13 mouse cellular contexts compared by ENCODE assay signal in genomic region chr17:35874721-35875120, GRCm38 (mm10). TPM values are rescaled to one million over a fixed set of nuclear protein-coding genes. Genes with fewer than 3 reads are reported as not detected.
DNase-seq lines count a peak whose midpoint lies in the region; ATAC-seq and TF ChIP-seq lines count a peak whose summit lies in the region.
"Had no signal": no experiment of that assay in that cellular context is flagged by ENCODE, and none has a peak within 500 bp of the region (broad histone marks: within the 10 kb centered on the region; RNA-seq: fewer than 3 reads in every experiment).

No protein-coding gene starts in this region.

- no peaks in the 10 kb centered on the region for H3K9me3 ChIP-seq in kidney, embryonic 15.5 days (replicated peaks)
- H3K9me3 ChIP-seq in embryonic facial prominence, embryonic 10.5 days: peaks cover 5% of the 10 kb centered on the region
- H3K9me3 ChIP-seq: heart, embryonic 15.5 days had no signal

- no peak overlapping the region for H3K4me2 ChIP-seq in kidney, embryonic 15.5 days
- H3K4me2 ChIP-seq: heart, embryonic 15.5 days; hindbrain, embryonic 15.5 days had no signal

- H3K4me1 ChIP-seq in kidney, adult 2 months (ENCODE audit: control insufficient read depth, insufficient read depth, low read length): no peaks in the 10 kb centered on the region; the same call in 1 of the 2 replicates
- peaks cover 29% of the 10 kb centered on the region for H3K4me1 ChIP-seq in kidney, embryonic 15.5 days
- H3K4me1 ChIP-seq in embryonic facial prominence, embryonic 10.5 days: peaks cover 31% of the 10 kb centered on the region

- TF ChIP-seq CTCF in kidney, adult 2 months (conservative IDR thresholded peaks at IDR 0.05; ENCODE audit: insufficient read depth, insufficient read length, low read depth, low read length): no peak

- peak overlapping the region; percentile 31; the same call in 1 of the 2 replicates for H3K27ac ChIP-seq in kidney, adult 2 months (ENCODE audit: insufficient read depth, low read depth, low read length)
- H3K27ac ChIP-seq in kidney, embryonic 15.5 days: no peak overlapping the region
- H3K27ac ChIP-seq in embryonic facial prominence, embryonic 10.5 days (replicated peaks): no peak overlapping the region
- H3K27ac ChIP-seq: forebrain, embryonic 10.5 days; heart, embryonic 15.5 days; hindbrain, embryonic 15.5 days; liver, embryonic 14.5 days had no signal

- intact Hi-C loops in left cerebral cortex, postnatal 25 days (cut with DNase I): loop anchor here (5.0 kb wide), 1 partner anchor 137 kb away; no protein-coding TSS in a partner anchor

- no peak for TF ChIP-seq POLR2A in kidney, adult 2 months (IDR thresholded peaks at IDR 0.05; ENCODE audit: low read depth, low read length)

- no peak overlapping the region for H3K4me3 ChIP-seq in kidney, adult 2 months (ENCODE audit: insufficient read depth, low read depth, low read length)
- no peak overlapping the region for H3K4me3 ChIP-seq in kidney, embryonic 15.5 days (replicated peaks)
- no peak overlapping the region; the same call in 1 of the 2 replicates for H3K4me3 ChIP-seq in embryonic facial prominence, embryonic 10.5 days
- H3K4me3 ChIP-seq: forebrain, embryonic 10.5 days; heart, embryonic 15.5 days had no signal

- H3K36me3 ChIP-seq in kidney, adult 2 months (ENCODE audit: control insufficient read depth, insufficient read depth, low read length): no peaks in the 10 kb centered on the region
- H3K36me3 ChIP-seq in kidney, embryonic 15.5 days: peaks cover 37% of the 10 kb centered on the region
- H3K36me3 ChIP-seq in embryonic facial prominence, embryonic 10.5 days (replicated peaks): peaks cover 72% of the 10 kb centered on the region

- 84% methylated on average over 6 of the region's 6 CpGs for WGBS in kidney, adult 2 months
- WGBS in kidney, embryonic 15.5 days: 79% methylated on average over 6 of the region's 6 CpGs
- WGBS in embryonic facial prominence, embryonic 10.5 days: 89% methylated on average over 6 of the region's 6 CpGs

- peak; percentile 58 for DNase-seq in cerebellum, adult 9-11 months
- peak; percentile 73 for DNase-seq in kidney, adult 2 months
- DNase-seq in MN1 (ENCODE audit: low spot score): peak; percentile 45
- peak; percentile 39 to 82 for DNase-seq in left cerebral cortex, postnatal 25 days (ENCODE audit: low spot score in 2 of 2)
- no peak for DNase-seq in embryonic facial prominence, embryonic 10.5 days (ENCODE audit: low spot score)
- no peak for DNase-seq in thymus, postnatal 0 days (ENCODE audit: low spot score)
- DNase-seq: adrenal gland, postnatal 10 days had no signal

- H3K9ac ChIP-seq in kidney, embryonic 15.5 days: no peak overlapping the region
- H3K9ac ChIP-seq: heart, embryonic 15.5 days; hindbrain, embryonic 15.5 days; liver, embryonic 14.5 days had no signal

- no peaks in the 10 kb centered on the region for H3K27me3 ChIP-seq in kidney, adult 2 months (replicated peaks; ENCODE audit: control insufficient read depth, insufficient read depth, low read length)
- H3K27me3 ChIP-seq in kidney, embryonic 15.5 days: no peaks in the 10 kb centered on the region
- no peaks in the 10 kb centered on the region for H3K27me3 ChIP-seq in embryonic facial prominence, embryonic 10.5 days (replicated peaks; ENCODE audit: low read depth, poor library complexity, severe bottlenecking)
- H3K27me3 ChIP-seq: heart, embryonic 15.5 days; hindbrain, embryonic 15.5 days had no signal

- no peak for ATAC-seq in cerebellum, adult (ENCODE audit: insufficient number of reproducible peaks, low FRiP score, low TSS enrichment)
- ATAC-seq in kidney, embryonic 15.5 days (replicated peaks; ENCODE audit: low FRiP score): no peak

RNA-seq across cellular contexts. Expression of gene Dhx16, which starts 4.9 kb away (rescaled TPM):
- polyA plus RNA-seq in kidney, adult 2 months (2012; rRNA removed): 50.1 and 65.0 TPM in 2 replicates
- 40.9 and 42.4 TPM in 2 replicates for polyA plus RNA-seq in kidney, embryonic 15.5 days (2015; fragmentation: Nextera tagmentation; extraction: Ambion mirVana)
- total RNA-seq in left cerebral cortex, postnatal 25 days (2021): 10 to 100 TPM; 29.5 to 32.4 TPM
- polyA plus RNA-seq in embryonic facial prominence, embryonic 10.5 days (2016; fragmentation: Nextera tagmentation; extraction: Ambion mirVana): 52.6 and 60.7 TPM in 2 replicates
- polyA plus RNA-seq in thymus, postnatal 0 days (2015; fragmentation: Nextera tagmentation; extraction: Ambion mirVana): 48.9 and 50.6 TPM in 2 replicates

RNA-seq across cellular contexts. Expression of gene Ppp1r18, which starts 9.3 kb away (rescaled TPM):
- polyA plus RNA-seq in kidney, adult 2 months (2012; rRNA removed): 12.4 and 17.8 TPM in 2 replicates
- polyA plus RNA-seq in kidney, embryonic 15.5 days (2015; fragmentation: Nextera tagmentation; extraction: Ambion mirVana): 20.8 and 23.2 TPM in 2 replicates
- total RNA-seq in left cerebral cortex, postnatal 25 days (2021): 1 to 10 TPM; 8.3 to 8.7 TPM
- polyA plus RNA-seq in embryonic facial prominence, embryonic 10.5 days (2016; fragmentation: Nextera tagmentation; extraction: Ambion mirVana): 27.4 and 29.7 TPM in 2 replicates
- 82.4 and 89.3 TPM in 2 replicates for polyA plus RNA-seq in thymus, postnatal 0 days (2015; fragmentation: Nextera tagmentation; extraction: Ambion mirVana)

RNA-seq across cellular contexts. Expression of gene Nrm, which starts 13.6 kb away (rescaled TPM):
- 4.0 and 6.3 TPM in 2 replicates for polyA plus RNA-seq in kidney, adult 2 months (2012; rRNA removed)
- polyA plus RNA-seq in kidney, embryonic 15.5 days (2015; fragmentation: Nextera tagmentation; extraction: Ambion mirVana): 58.0 and 65.7 TPM in 2 replicates
- 1 to 10 TPM; 3.2 to 3.6 TPM for total RNA-seq in left cerebral cortex, postnatal 25 days (2021)
- 64.6 and 65.1 TPM in 2 replicates for polyA plus RNA-seq in embryonic facial prominence, embryonic 10.5 days (2016; fragmentation: Nextera tagmentation; extraction: Ambion mirVana)
- polyA plus RNA-seq in thymus, postnatal 0 days (2015; fragmentation: Nextera tagmentation; extraction: Ambion mirVana): 53.7 and 59.1 TPM in 2 replicates

RNA-seq across cellular contexts. Expression of gene 2310061I04Rik, which starts 22.5 kb away (rescaled TPM):
- 118 and 132 TPM in 2 replicates for polyA plus RNA-seq in kidney, adult 2 months (2012; rRNA removed)
- 31.2 and 34.7 TPM in 2 replicates for polyA plus RNA-seq in kidney, embryonic 15.5 days (2015; fragmentation: Nextera tagmentation; extraction: Ambion mirVana)
- 10 to 100 TPM; 55.4 to 59.6 TPM for total RNA-seq in left cerebral cortex, postnatal 25 days (2021)
- polyA plus RNA-seq in embryonic facial prominence, embryonic 10.5 days (2016; fragmentation: Nextera tagmentation; extraction: Ambion mirVana): 27.5 and 28.6 TPM in 2 replicates
- 24.5 and 27.1 TPM in 2 replicates for polyA plus RNA-seq in thymus, postnatal 0 days (2015; fragmentation: Nextera tagmentation; extraction: Ambion mirVana)

RNA-seq across cellular contexts. Expression of gene Mdc1, which starts 33.4 kb away (rescaled TPM):
- 5.7 TPM in 2 replicates for polyA plus RNA-seq in kidney, adult 2 months (2012; rRNA removed)
- 16.5 TPM in 2 replicates for polyA plus RNA-seq in kidney, embryonic 15.5 days (2015; fragmentation: Nextera tagmentation; extraction: Ambion mirVana)
- total RNA-seq in left cerebral cortex, postnatal 25 days (2021): 10 to 100 TPM in 1 of 2 experiments, 1 to 10 TPM in 1; 9.7 to 12.0 TPM
- 18.4 and 21.2 TPM in 2 replicates for polyA plus RNA-seq in embryonic facial prominence, embryonic 10.5 days (2016; fragmentation: Nextera tagmentation; extraction: Ambion mirVana)
- 6.7 TPM in 2 replicates for polyA plus RNA-seq in thymus, postnatal 0 days (2015; fragmentation: Nextera tagmentation; extraction: Ambion mirVana)

Comparison
In these comparisons a context has a peak if more than half of its experiments do, and no peak if none do; other contexts are left out.
1. DNase-seq: peak in cerebellum, adult 9-11 months (single experiment), kidney, adult 2 months (single experiment), MN1 (single experiment) and left cerebral cortex, postnatal 25 days (2 of 2); none in embryonic facial prominence, embryonic 10.5 days (single experiment) and thymus, postnatal 0 days (single experiment).